Mouse (Mus musculus) olfactory bulb, adult 2 months (tissue): ENCODE measurements around the gene Krt20. TPM values are rescaled to one million over a fixed set of nuclear protein-coding genes. Genes with fewer than 3 reads are reported as not detected.
A peak's percentile ranks its signal among the peaks of the same experiment; 100 is the strongest.

Experiments used
- H3K27ac ChIP-seq: fragments of 200-500 bp; 2 replicates; pipeline ENCODE4 v1.5.1; 2012; ENCODE audit warnings: low read depth, low read length; ENCODE audit not compliant: insufficient read depth
- H3K4me1 ChIP-seq: fragments of 200-500 bp; 2 replicates; pipeline ENCODE4 v1.6.1; 2012; ENCODE audit warnings: low read length; ENCODE audit not compliant: control insufficient read depth, insufficient read depth
- H3K4me3 ChIP-seq: fragments of 200-500 bp; 2 replicates; pipeline ENCODE4 v1.5.1; 2012; ENCODE audit warnings: mild to moderate bottlenecking, low read depth, low read length, moderate library complexity; ENCODE audit not compliant: insufficient read depth
- CTCF ChIP-seq: fragments of 200-500 bp; IDR thresholded peaks from 2 replicates; pipeline ENCODE4 v1.5.1; 2012; ENCODE audit warnings: low read depth, mild to moderate bottlenecking, low read length, moderate library complexity; ENCODE audit not compliant: insufficient read depth
- POLR2A ChIP-seq: fragments of 200-500 bp; IDR thresholded peaks from 2 replicates; pipeline ENCODE4 v1.6.1; 2012; ENCODE audit warnings: mild to moderate bottlenecking, low read depth, low read length, moderate library complexity; ENCODE audit not compliant: insufficient read depth
- WGBS: fragments of 180-500 bp; shearing (Covaris S2); methylation state at CpG from one replicate; pipeline ENCODE4 v1.1.7; 2018; 5-methylcytosine and 5-hydroxymethylcytosine counted together
- polyA plus RNA-seq: library from polyadenylated mRNA; stranded (reverse); fragments of >200 nt; gene quantifications from 2 replicates; pipeline ENCODE4 v1.2.4, GENCODE M21; 2012; ENCODE audit warnings: low replicate concordance; ENCODE audit not compliant: missing spikeins, insufficient read depth, insufficient read length

Krt20 gene
- polyA plus RNA-seq, 1 experiment = not detected

DNA sequence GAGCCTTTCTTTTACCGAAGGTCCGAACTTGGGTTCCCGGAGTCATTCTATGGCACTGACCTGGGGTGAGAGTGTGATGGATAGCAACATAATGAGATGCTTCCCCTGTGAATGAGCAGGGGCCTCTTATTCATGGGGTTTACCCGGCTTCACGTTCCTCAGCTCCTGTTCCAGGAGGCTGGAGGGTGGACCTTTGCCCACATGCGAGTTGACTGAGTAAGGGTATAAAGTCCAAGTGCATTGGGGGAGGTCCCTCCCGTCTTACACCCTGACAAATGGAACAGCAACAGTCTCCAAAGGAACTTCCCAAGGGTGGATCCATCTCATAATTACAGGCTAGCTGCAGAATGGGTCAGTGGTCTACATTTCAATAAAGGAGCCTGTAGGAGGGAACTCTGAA, 23.8 kb upstream of the Krt20 start:
- H3K4me1 ChIP-seq = no peaks in the 10 kb centered on the region
- TF ChIP-seq CTCF (no peak), POLR2A (no peak)
- H3K27ac ChIP-seq = no peak overlapping the region
- WGBS = 77% methylated on average over 7 of the region's 7 CpGs
- H3K4me3 ChIP-seq = no peak overlapping the region

DNA sequence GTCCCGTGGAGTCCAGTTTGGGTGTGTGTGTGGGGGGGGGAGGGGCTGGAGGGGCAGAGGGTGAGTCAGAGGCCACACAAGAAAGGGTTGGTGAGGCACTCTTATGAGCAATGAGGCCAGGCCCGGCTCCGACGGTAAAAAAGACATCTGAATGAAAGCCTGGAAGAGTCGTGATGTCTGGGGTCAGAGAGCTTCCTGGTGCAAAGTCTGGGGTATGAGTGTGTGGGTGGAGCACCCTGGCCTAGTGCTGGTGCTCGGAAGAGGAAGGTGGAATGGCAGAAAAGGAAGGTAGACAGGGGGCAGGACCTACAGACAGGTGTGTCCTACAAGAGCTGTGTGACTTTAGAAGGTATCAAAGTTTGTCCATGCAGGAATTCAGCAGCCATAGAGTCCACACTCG, 20.9 kb upstream of the Krt20 start:
- Histone ChIP-seq H3K27ac (no peak overlapping the region), H3K4me3 (no peak overlapping the region), H3K4me1 (no peaks in the 10 kb centered on the region)
- WGBS = 76% methylated on average over 7 of the region's 7 CpGs
- TF ChIP-seq CTCF (no peak), POLR2A (no peak)

DNA sequence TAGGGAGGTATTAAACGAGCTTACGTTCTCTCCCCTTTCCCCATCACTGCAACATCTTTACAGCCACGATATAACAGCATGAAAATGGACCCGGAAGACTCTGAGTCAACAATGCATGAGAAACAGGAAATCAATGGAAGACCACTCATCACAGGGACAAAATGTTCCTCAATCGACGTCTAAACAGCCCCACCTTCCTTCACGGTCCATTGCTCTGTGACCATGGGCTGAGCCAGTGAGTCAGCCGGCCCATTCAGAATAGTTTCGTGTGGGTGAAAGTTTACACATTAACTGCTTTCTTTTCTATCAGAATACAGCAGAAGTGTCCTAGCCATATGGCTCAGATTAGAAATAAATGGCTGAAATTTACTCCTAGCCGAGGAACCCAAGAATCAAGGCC, 16.8 kb upstream of the Krt20 start:
- Histone ChIP-seq H3K4me1 (no peaks in the 10 kb centered on the region), H3K4me3 (no peak overlapping the region), H3K27ac (no peak overlapping the region)
- WGBS = 60% methylated on average over 10 of the region's 10 CpGs
- TF ChIP-seq CTCF = no peak
- TF ChIP-seq POLR2A = no peak

DNA sequence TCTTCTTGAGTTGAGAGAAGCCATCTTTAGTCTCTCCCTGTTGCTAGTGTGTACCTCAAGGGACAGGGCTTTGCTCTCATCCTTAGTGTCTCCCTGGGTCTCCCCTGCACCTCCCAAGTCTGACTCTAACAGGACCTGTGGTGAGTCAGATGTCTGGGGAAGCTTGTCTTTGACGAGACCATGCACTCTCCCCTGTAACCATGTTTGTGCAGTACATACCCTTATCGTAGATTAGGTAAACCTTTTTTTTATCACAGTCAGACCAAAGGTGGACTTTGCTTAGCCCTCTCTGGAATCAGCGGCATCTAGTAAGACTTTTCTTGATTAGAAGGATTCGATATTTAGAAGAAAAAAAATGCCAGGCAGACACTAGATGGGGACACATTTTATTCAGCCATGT, 16.1 kb upstream of the Krt20 start:
- WGBS = 91% methylated on average over 4 of the region's 4 CpGs
- Histone ChIP-seq H3K4me1 (no peaks in the 10 kb centered on the region), H3K27ac (no peak overlapping the region), H3K4me3 (no peak overlapping the region)
- TF ChIP-seq POLR2A (no peak), CTCF (no peak)

DNA sequence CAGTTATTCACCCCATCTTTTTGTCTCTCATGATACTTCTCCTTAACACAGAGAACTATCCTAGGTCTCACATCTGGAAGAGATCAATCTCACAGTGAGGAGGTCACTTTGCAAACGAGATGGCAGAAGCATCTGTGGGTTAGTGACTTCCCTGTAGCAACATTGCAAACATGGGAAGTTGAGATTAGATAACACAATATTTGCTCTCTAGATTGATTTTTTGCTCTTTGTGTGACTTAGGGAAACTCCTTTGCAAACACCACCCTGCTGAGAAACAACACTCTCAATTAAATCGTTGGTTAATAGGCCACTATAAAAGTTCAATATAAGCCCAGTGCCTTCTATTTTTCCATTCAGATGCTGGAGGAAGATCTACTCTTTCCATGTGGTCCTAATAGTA, 10.8 kb upstream of the Krt20 start:
- Histone ChIP-seq H3K27ac (no peak overlapping the region), H3K4me3 (no peak overlapping the region), H3K4me1 (no peaks in the 10 kb centered on the region)
- WGBS = 59% methylated on average over 2 of the region's 2 CpGs
- no peak for TF ChIP-seq CTCF
- TF ChIP-seq POLR2A = no peak

DNA sequence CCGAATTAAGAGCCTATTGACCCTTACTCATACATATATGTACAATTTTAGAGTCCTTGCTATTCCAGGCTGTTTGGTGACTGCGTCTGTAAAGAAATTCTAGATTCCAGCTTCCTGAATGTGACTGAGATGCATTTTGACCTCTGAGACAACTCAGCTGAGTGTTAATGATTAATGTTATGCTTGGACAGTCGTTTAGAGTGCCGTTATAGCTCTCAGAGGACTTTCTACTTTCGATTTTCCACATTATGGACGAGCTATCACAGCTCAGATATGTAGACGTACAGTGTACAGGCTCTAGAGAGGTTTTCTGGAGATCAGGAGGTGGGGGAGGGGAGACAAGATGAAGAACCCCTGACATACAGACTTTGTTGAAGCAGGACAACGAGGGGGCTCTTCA, 3.3 kb upstream of the Krt20 start:
- H3K4me3 ChIP-seq = no peak overlapping the region
- peaks cover 12% of the 10 kb centered on the region for H3K4me1 ChIP-seq
- no peak overlapping the region for H3K27ac ChIP-seq
- TF ChIP-seq CTCF (no peak), POLR2A (no peak)
- 76% methylated on average over 8 of the region's 8 CpGs for WGBS

DNA sequence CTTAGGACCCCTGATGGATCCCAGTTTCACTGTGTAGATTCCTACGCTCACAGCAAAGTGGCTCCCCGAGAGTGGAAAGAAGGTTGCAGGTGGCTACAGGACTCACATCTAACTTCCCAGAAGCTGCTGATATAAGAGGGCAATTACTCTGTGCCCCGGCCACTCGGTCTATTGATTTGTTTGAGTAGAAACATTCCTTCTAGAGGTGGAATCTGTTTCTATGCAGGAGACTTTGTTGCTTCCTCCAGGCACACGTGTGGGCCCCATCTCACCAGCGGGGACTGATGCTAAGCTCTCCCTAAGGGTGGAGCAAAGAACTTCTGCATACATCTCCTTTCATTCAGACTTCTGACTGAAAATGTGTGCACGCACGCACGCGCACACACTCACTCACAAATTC, 1.5 kb upstream of the Krt20 start:
- 76% methylated on average over 10 of the region's 10 CpGs for WGBS
- Histone ChIP-seq H3K4me1 (peaks cover 12% of the 10 kb centered on the region), H3K4me3 (no peak overlapping the region), H3K27ac (no peak overlapping the region)
- TF ChIP-seq CTCF = no peak
- TF ChIP-seq POLR2A = no peak

- TF ChIP-seq POLR2A (no peak), CTCF (no peak)
- peaks cover 12% of the 10 kb centered on the region for H3K4me1 ChIP-seq
- H3K4me3 ChIP-seq = no peak overlapping the region
- no peak overlapping the region for H3K27ac ChIP-seq
- WGBS = 59% methylated on average over 4 of the region's 4 CpGs
Measured at GRCm38 (mm10) chr11:99436625-99437024, 1.3 kb downstream of the Krt20 start.

DNA sequence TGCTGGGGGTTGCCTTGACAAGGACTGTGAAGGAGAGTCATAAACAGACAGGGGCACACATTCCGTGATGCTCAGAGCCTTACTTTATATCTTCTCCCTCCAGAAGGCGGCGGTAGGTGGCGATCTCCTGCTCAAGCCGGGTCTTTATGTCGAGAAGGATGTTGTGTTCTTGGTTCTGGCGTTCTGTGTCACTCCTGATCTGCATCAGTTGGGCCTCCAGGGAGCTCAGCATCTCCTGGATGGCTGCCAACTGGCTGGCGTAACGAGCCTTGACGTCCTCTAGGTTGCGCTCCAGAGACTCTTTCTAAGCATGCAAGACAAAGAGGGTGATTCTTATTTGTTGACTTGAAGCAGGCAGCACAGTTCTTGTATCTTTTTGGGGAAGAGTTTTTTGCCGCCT, 7.3 kb downstream of the Krt20 start:
- WGBS = 29% methylated on average over 12 of the region's 12 CpGs
- TF ChIP-seq POLR2A (no peak), CTCF (peak; percentile 22; the same call in 1 of the 2 replicates)
- H3K4me1 ChIP-seq = peaks cover 3% of the 10 kb centered on the region
- no peak overlapping the region for H3K27ac ChIP-seq
- H3K4me3 ChIP-seq = no peak overlapping the region

DNA sequence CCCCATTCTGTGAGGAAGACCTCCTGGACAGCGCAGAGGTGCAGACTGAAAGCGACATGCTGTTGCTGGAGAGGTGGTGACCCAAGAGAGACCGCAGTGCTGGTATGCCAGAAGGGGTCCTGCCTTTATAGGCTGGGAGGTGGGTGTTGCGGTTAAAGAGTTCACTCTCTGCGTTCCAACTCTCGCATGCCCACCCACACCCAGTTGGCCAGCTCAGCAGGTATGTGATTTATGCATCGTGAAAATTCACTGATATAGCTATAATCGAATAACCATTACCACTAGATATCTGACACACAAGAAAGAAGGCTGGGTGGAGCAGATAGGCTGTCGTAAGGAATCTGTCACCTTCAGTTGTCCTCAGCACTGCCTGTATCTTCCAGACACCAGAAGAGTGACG, 15.8 kb downstream of the Krt20 start, which contains the start of gene Krt12:
Gene Krt12, minus strand, starts transcription at position 101 of the 400 bp plus-strand sequence.
- TF ChIP-seq POLR2A (no peak), CTCF (no peak)
- WGBS = 91% methylated on average over 10 of the region's 10 CpGs
- Histone ChIP-seq H3K4me3 (no peak within 1 kb of the TSS), H3K27ac (no peak within 1 kb of the TSS), H3K4me1 (peaks cover 23% of the 10 kb centered on the region)
